12 mouse cellular contexts compared by ENCODE assay signal in genomic region chr12:111568836-111569235, GRCm38 (mm10). TPM values are rescaled to one million over a fixed set of nuclear protein-coding genes. Genes with fewer than 3 reads are reported as not detected.
DNase-seq lines count a peak whose midpoint lies in the region; ATAC-seq lines count a peak whose summit lies in the region.
"Had no signal": no experiment of that assay in that cellular context is flagged by ENCODE, and none has a peak within 500 bp of the region (broad histone marks: within the 10 kb centered on the region; RNA-seq: fewer than 3 reads in every experiment).

No protein-coding gene starts in this region.

- H3K27ac ChIP-seq in limb, embryonic 10.5 days: no peak overlapping the region
- H3K27ac ChIP-seq: embryonic facial prominence, embryonic 15.5 days; heart, embryonic 10.5 days had no signal

- 75% methylated on average over 11 of the region's 11 CpGs for WGBS in limb, embryonic 10.5 days

- no peaks in the 10 kb centered on the region for H3K36me3 ChIP-seq in limb, embryonic 10.5 days
- H3K36me3 ChIP-seq: embryonic facial prominence, embryonic 15.5 days; heart, embryonic 10.5 days had no signal

- H3K9me3 ChIP-seq in limb, embryonic 10.5 days (replicated peaks): no peaks in the 10 kb centered on the region
- H3K9me3 ChIP-seq: embryonic facial prominence, embryonic 15.5 days; heart, embryonic 10.5 days had no signal

- peak; percentile 48 for DNase-seq in urinary bladder, postnatal 14 days (ENCODE audit: low spot score)
- no peak for DNase-seq in urinary bladder, postnatal 4 days (ENCODE audit: low spot score in 2 of 2)
- DNase-seq in ZHBTc4 (ENCODE audit: low read depth, low spot score): peak; percentile 70
- peak; percentile 76 for DNase-seq in kidney, adult 9 months
- no peak for DNase-seq in limb, embryonic 10.5 days (ENCODE audit: low spot score)
- DNase-seq: cerebellum, postnatal 36 days; right cerebral cortex, postnatal 4 days had no signal

- H3K4me1 ChIP-seq in limb, embryonic 10.5 days: peaks cover 12% of the 10 kb centered on the region

- no peak for ATAC-seq in activated CD4-positive, CD25-positive, alpha-beta regulatory T cell, adult 4 months
- ATAC-seq in megakaryocyte, adult 5-6 weeks (ENCODE audit: poor library complexity, severe bottlenecking): no peak
- ATAC-seq: midbrain, embryonic 16.5 days had no signal

- H3K4me3 ChIP-seq in limb, embryonic 10.5 days: no peak overlapping the region
- H3K4me3 ChIP-seq: embryonic facial prominence, embryonic 15.5 days; heart, embryonic 10.5 days had no signal

- H3K27me3 ChIP-seq in limb, embryonic 10.5 days (ENCODE audit: low read depth, poor library complexity, severe bottlenecking): 0 out of 2 replicates have a peak, but pooled peaks cover 3% of the 10 kb centered on the region
- H3K27me3 ChIP-seq: embryonic facial prominence, embryonic 15.5 days had no signal

RNA-seq across cellular contexts. Expression of gene Mark3, which starts 5.5 kb away (rescaled TPM):
- polyA plus RNA-seq in activated CD4-positive, CD25-positive, alpha-beta regulatory T cell, adult 4 months (2017; shearing (Covaris generic)): 10 to 100 TPM; 29.0 to 31.8 TPM
- total RNA-seq in megakaryocyte, adult 5-6 weeks (2015): 61.6 and 69.6 TPM in 2 replicates
- 77.3 and 80.9 TPM in 2 replicates for total RNA-seq in megakaryocyte, adult 5-6 weeks (2017)
- polyA plus RNA-seq in limb, embryonic 10.5 days (2016; fragmentation: Nextera tagmentation; extraction: Ambion mirVana): 47.4 and 50.6 TPM in 2 replicates

RNA-seq across cellular contexts. Expression of gene Eif5, which starts 31.0 kb away (rescaled TPM):
- polyA plus RNA-seq in activated CD4-positive, CD25-positive, alpha-beta regulatory T cell, adult 4 months (2017; shearing (Covaris generic)): 100 to 1,000 TPM; 177 to 194 TPM
- 255 and 299 TPM in 2 replicates for total RNA-seq in megakaryocyte, adult 5-6 weeks (2015)
- total RNA-seq in megakaryocyte, adult 5-6 weeks (2017): 203 and 252 TPM in 2 replicates
- polyA plus RNA-seq in limb, embryonic 10.5 days (2016; fragmentation: Nextera tagmentation; extraction: Ambion mirVana): 669 and 688 TPM in 2 replicates

Comparison
In these comparisons a context has a peak if more than half of its experiments do, and no peak if none do; other contexts are left out.
1. DNase-seq: peak in urinary bladder, postnatal 14 days (single experiment), ZHBTc4 (single experiment) and kidney, adult 9 months (single experiment); none in urinary bladder, postnatal 4 days (0 of 2) and limb, embryonic 10.5 days (single experiment).